Mouse (Mus musculus): ENCODE results near the gene Slc26a6.

Slc26a6 gene

GRCm38 (mm10) chr9:108847374-108847773, 5.7 kb upstream of the Slc26a6 start:
- no peak for DNase-seq (ENCODE audit: low spot score)

DNA sequence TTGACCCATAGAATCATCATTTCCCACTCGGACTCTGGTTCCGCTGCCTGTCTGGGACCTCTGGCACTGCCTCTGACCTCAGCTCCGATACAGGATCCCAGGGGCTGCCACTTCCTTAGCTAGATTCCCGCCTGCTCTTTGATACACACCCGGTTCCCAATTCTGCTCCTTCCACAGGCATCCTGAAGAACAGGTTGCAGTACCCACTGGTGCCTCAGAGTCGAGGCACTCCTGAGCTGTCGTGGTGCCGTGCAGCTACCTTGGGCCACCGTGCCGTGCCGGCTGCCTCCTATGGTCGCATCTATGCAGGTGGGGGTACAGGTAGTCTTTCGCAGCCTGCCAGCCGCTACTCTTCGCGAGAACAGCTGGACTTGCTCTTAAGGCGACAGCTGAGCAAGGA, 4.7 kb upstream of the Slc26a6 start:
- no peak for DNase-seq (ENCODE audit: low spot score)

- DNase-seq (ENCODE audit: low spot score): peak; percentile 88
Observed at GRCm38 (mm10) chr9:108853635-108854240, 655 bp downstream of the Slc26a6 start.

DNA sequence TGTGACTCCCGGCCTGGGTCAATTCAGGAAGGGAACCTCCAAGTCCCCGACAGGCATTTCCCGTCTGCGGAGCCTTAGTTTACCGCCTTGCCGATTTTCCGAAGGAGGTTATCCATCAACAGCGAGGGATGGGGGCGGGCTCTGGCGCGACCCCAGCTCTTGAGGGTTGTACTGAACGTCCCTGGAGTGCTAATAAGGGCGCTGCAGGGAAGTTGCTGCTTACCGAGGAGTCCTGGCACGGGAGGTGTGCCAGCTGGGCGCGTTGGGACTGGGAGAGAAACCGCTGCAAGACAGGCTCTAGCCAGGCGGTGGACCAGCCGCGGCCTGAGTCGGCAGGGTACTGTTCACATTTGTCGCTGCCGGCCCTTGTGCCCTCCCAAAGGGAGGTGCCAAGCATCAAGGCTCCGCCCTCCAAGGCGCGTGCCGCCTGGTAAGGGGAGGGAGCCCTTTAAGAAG, 1.2 kb downstream of the Slc26a6 start:
- DNase-seq (ENCODE audit: low spot score): peak; percentile 71

DNA sequence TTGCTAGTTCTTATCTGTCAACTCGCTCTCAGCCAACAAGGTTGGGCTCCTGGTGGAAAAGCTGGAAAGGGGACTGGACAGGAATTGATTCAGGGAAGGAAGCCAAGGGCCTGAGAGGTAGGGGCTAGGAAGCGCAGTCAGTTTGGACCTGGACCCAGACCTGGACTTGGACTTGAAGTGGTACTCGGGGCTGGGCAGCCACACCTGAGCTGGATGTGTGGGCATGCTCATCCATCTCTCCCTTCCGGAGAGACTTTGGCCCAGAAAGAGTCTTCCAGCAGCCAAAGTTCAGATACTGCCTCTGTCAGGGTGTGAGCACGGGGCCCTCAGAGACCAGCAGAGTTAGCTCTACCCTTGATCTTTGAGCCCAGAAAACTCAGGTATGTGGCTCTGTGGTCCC, 2.3 kb downstream of the Slc26a6 start:
- DNase-seq (ENCODE audit: low spot score): no peak

GRCm38 (mm10) chr9:108858792-108859527, 5.9 kb downstream of the Slc26a6 start:
- no peak for DNase-seq (ENCODE audit: low spot score)

- DNase-seq (ENCODE audit: low spot score): no peak
Observed at GRCm38 (mm10) chr9:108912308-108912707, 59.2 kb downstream of the Slc26a6 start.

DNA sequence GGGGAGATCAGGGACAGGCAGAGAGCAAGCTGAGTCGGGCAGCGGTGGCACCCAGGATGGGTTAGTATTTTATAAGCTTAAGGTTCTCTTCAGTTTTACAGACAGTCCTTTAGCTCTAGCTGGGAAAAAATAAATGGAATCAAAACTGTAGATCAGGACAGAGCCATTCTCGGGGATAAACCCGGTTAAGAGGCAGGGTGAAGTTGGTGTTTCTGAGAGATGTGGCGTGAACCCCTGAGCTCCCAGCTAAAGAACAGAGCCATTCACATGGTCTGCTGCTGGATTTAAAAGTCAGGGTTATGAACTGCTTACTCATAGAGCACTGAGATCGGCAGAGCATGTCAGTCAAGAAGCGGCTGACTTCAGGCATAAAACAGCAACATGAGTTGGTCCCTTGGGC, 60.1 kb downstream of the Slc26a6 start:
- no peak for DNase-seq (ENCODE audit: low spot score)

- DNase-seq (ENCODE audit: low spot score): no peak
Observed at GRCm38 (mm10) chr9:108913621-108914020, 60.5 kb downstream of the Slc26a6 start.

DNA sequence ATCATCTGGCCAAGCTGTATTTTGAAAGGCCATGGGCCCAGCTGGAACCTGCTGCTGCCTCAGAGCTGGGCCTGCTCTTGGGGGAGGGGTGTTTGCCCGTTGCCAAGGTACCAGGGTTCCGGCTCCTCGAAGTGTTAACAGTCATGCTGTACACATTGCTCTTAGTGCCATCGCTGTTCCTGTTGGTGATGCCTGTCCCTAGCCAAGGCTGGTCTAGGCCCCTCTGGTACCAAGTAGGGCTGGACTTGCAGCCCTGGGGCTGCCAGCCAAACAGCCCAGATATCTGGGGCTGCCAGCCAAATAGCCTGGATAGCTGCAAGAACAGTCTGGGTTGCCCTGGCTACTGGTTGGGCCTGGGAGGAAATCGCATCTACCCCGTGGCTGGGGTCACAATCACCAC, 61.4 kb downstream of the Slc26a6 start, which contains the start of gene Tmem89:
Tmem89 (plus strand) TSS at position 129 of the 400 bp plus-strand sequence.
- DNase-seq (ENCODE audit: low spot score): peak; percentile 44

DNA sequence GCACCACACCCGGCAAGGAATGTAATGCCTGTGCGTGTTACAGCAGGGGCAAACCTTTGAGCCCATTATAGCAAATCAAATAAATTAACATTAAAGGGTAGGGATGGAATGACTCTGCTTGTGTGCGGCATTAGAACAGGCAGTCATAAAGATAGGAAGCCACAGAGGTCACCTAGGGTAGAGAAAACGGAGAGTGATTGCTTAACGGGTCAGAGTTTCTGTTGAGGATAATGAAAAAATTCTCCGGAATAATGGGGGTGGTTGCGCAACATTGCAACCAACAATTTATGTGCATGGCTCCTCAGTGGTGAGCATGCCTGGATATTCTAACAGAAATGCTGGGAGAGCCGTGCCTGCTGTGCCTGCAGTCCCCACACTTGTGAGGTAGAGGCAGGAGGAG, 72.8 kb downstream of the Slc26a6 start:
- DNase-seq (ENCODE audit: low spot score): no peak

GRCm38 (mm10) chr9:108928424-108928823, 75.3 kb downstream of the Slc26a6 start:
- no peak for DNase-seq (ENCODE audit: low spot score)

GRCm38 (mm10) chr9:108935991-108936390, 82.9 kb downstream of the Slc26a6 start:
- DNase-seq (ENCODE audit: low spot score): no peak

GRCm38 (mm10) chr9:108936418-108937364, 83.6 kb downstream of the Slc26a6 start, which contains the start of gene Uqcrc1:
Gene Uqcrc1, plus strand, starts transcription at chr9:108936633.
- peak; percentile 88 for DNase-seq (ENCODE audit: low spot score)

DNA sequence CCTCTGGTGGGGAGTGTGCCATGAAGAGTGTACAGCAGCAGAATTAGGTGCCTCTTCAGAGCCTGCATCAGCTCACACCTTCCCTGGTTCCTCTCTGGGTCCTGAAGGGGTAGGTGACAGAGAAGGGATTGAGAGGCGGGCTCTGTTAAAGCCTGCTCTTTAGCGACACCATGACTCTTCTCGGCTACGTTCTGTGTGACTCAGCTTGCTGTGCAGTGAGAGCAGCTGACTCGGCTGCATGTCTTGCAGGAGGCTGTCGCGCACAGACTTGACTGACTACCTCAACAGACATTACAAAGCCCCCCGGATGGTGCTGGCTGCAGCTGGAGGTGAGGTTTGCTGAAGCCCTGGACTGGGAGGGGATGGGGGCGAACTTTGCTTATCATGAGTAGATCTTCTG, 92.0 kb downstream of the Slc26a6 start:
- no peak for DNase-seq (ENCODE audit: low spot score)

DNA sequence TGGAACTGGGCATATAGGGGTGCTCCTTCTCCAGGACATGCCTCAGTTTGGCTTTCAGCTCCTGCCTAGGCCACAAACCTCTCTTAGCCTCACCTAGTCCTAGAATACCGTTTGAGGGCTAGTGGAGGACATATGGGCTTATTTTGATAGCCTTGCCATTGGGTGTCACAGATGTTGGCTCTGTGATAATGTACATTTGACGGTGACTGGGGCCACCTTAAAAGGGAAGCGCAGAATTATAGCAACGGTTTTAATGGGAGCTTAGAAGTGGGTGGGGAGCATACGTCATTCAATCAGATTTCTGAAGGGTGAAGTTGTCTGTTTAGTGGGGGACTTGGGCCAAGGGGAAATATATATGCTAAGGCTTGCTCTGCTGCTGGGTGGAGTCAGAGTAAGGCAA, 92.5 kb downstream of the Slc26a6 start:
- DNase-seq (ENCODE audit: low spot score): no peak

GRCm38 (mm10) chr9:108949231-108949966, 96.3 kb downstream of the Slc26a6 start:
- DNase-seq (ENCODE audit: low spot score): no peak

GRCm38 (mm10) chr9:108949967-108950728, 97.1 kb downstream of the Slc26a6 start:
- DNase-seq (ENCODE audit: low spot score): no peak

GRCm38 (mm10) chr9:108953081-108953636, 100.1 kb downstream of the Slc26a6 start, which contains the start of gene Col7a1:
Gene Col7a1, plus strand, starts transcription at chr9:108953586.
- no peak for DNase-seq (ENCODE audit: low spot score)

GRCm38 (mm10) chr9:108955241-108955640, 102.2 kb downstream of the Slc26a6 start:
- no peak for DNase-seq (ENCODE audit: low spot score)

Data from left cerebral cortex, adult 11 months (tissue).